Mouse (Mus musculus) cortical plate, adult 2 months (tissue): ENCODE data around the gene Slfn8. TPM values are rescaled to one million over a fixed set of nuclear protein-coding genes. Genes with fewer than 3 reads are reported as not detected.
"Not testable (repeated sequence)": the region's sequence is repeated elsewhere in the genome, so short reads cannot be mapped to it uniquely, and the experiment has no call there.

ENCODE experiments used
- H3K27ac ChIP-seq: fragments of 200-500 bp; 2 replicates; pipeline ENCODE4 v1.5.1; 2012; ENCODE audit warnings: low read length, control low read depth, inconsistent platforms; ENCODE audit not compliant: insufficient read depth
- H3K4me1 ChIP-seq: fragments of 200-500 bp; 2 replicates; pipeline ENCODE4 v1.6.1; 2011; ENCODE audit warnings: low read length; ENCODE audit not compliant: control insufficient read depth, insufficient read depth
- H3K4me3 ChIP-seq: fragments of 200-500 bp; 2 replicates; pipeline ENCODE4 v1.5.1; 2011; ENCODE audit warnings: mild to moderate bottlenecking, low read length, control low read depth; ENCODE audit not compliant: insufficient read depth
- CTCF ChIP-seq: fragments of 200-500 bp; IDR thresholded peaks from 2 replicates; pipeline ENCODE4 v1.5.1; 2011; ENCODE audit warnings: mild to moderate bottlenecking, control low read depth, low read length; ENCODE audit not compliant: insufficient read depth; ENCODE audit errors: extremely low read depth
- POLR2A ChIP-seq: fragments of 200-500 bp; IDR thresholded peaks from 2 replicates; pipeline ENCODE4 v1.6.1; 2011; ENCODE audit warnings: mild to moderate bottlenecking, low read length, control low read depth; ENCODE audit not compliant: insufficient read depth; ENCODE audit errors: extremely low read depth
- polyA plus RNA-seq: library from polyadenylated mRNA; depleted of rRNA; stranded (reverse); fragments of >200 nt; gene quantifications from 2 replicates; pipeline ENCODE4 v1.2.3, GENCODE M21; 2012

The Slfn8 gene
- polyA plus RNA-seq, 1 experiment, result 0.96 TPM

- Histone ChIP-seq H3K27ac (no peak overlapping the region), H3K4me3 (no peak overlapping the region), H3K4me1 (no peaks in the 10 kb centered on the region)
- TF ChIP-seq POLR2A, result no peak
- no peak for TF ChIP-seq CTCF
These were observed 4.5 kb downstream of the Slfn8 start for GRCm38 (mm10) chr11:83016093-83016492.

GRCm38 (mm10) chr11:83013356-83013755, 7.3 kb downstream of the Slfn8 start:
- Histone ChIP-seq H3K4me3 (no peak overlapping the region), H3K27ac (no peak overlapping the region), H3K4me1 (no peaks in the 10 kb centered on the region)
- TF ChIP-seq CTCF (no peak), POLR2A (no peak)

- H3K27ac ChIP-seq, result no peak within 1 kb of the TSS
- TF ChIP-seq POLR2A, result no peak
- TF ChIP-seq CTCF, result no peak
- no peaks in the 10 kb centered on the region for H3K4me1 ChIP-seq
- H3K4me3 ChIP-seq, result peak within 1 kb of the TSS; percentile 51
These were observed 29.0 kb downstream of the Slfn8 start, which contains the start of gene Slfn9 for GRCm38 (mm10) chr11:82991469-82992166. Gene Slfn9 (minus strand): TSS chr11:82991830.

- not testable (repeated sequence) for H3K27ac ChIP-seq, H3K4me1 ChIP-seq
- peak overlapping the region; percentile 51 for H3K4me3 ChIP-seq
These were observed 29.8 kb downstream of the Slfn8 start for GRCm38 (mm10) chr11:82990612-82991385.

GRCm38 (mm10) chr11:82989357-82989756, 31.3 kb downstream of the Slfn8 start:
- Histone ChIP-seq H3K27ac (no peak overlapping the region), H3K4me1 (no peaks in the 10 kb centered on the region), H3K4me3 (no peak overlapping the region)
- TF ChIP-seq CTCF (no peak), POLR2A (no peak)

GRCm38 (mm10) chr11:82987621-82988020, 33.0 kb downstream of the Slfn8 start:
- no peak for TF ChIP-seq CTCF
- Histone ChIP-seq H3K4me3 (no peak overlapping the region), H3K27ac (no peak overlapping the region), H3K4me1 (no peaks in the 10 kb centered on the region)

GRCm38 (mm10) chr11:82983193-82983592, 37.4 kb downstream of the Slfn8 start:
- Histone ChIP-seq H3K4me3 (no peak overlapping the region), H3K4me1 (no peaks in the 10 kb centered on the region), H3K27ac (no peak overlapping the region)
- TF ChIP-seq POLR2A (no peak), CTCF (no peak)

GRCm38 (mm10) chr11:82982409-82982808, 38.2 kb downstream of the Slfn8 start:
- not testable (repeated sequence) for H3K4me1 ChIP-seq, H3K4me3 ChIP-seq, H3K27ac ChIP-seq

- TF ChIP-seq POLR2A (no peak), CTCF (no peak)
- no peaks in the 10 kb centered on the region for H3K4me1 ChIP-seq
- no peak overlapping the region for H3K4me3 ChIP-seq
- no peak overlapping the region for H3K27ac ChIP-seq
These were observed 46.7 kb downstream of the Slfn8 start for GRCm38 (mm10) chr11:82973916-82974315.

- Histone ChIP-seq H3K4me1 (no peaks in the 10 kb centered on the region), H3K27ac (no peak overlapping the region), H3K4me3 (no peak overlapping the region)
- TF ChIP-seq CTCF, result no peak
- no peak for TF ChIP-seq POLR2A
These were observed 49.0 kb downstream of the Slfn8 start for GRCm38 (mm10) chr11:82971590-82971974.
